Mouse (Mus musculus): ENCODE results near the gene Sik3. TPM values are rescaled to one million over a fixed set of nuclear protein-coding genes. Genes with fewer than 3 reads are reported as not detected.

Sik3 gene
- total RNA-seq, 1 experiment from 2014 or later, result 34.0 TPM

GRCm38 (mm10) chr9:46043626-46044025 lies 31.0 kb downstream of the Sik3 start:
- no peak for ATAC-seq (ENCODE audit: extremely low read depth, insufficient number of reproducible peaks, low FRiP score, poor library complexity, severe bottlenecking)

- ATAC-seq (ENCODE audit: extremely low read depth, insufficient number of reproducible peaks, low FRiP score, poor library complexity, severe bottlenecking), result no peak
These were observed 34.3 kb downstream of the Sik3 start for GRCm38 (mm10) chr9:46046724-46047517.

- ATAC-seq (ENCODE audit: extremely low read depth, insufficient number of reproducible peaks, low FRiP score, poor library complexity, severe bottlenecking), result 0 out of 2 replicates have a peak, but pooled peaks have one; percentile 39
These were observed 36.9 kb downstream of the Sik3 start for GRCm38 (mm10) chr9:46049525-46049924.

GRCm38 (mm10) chr9:46050203-46050602 lies 37.6 kb downstream of the Sik3 start:
- no peak for ATAC-seq (ENCODE audit: extremely low read depth, insufficient number of reproducible peaks, low FRiP score, poor library complexity, severe bottlenecking)

- ATAC-seq (ENCODE audit: extremely low read depth, insufficient number of reproducible peaks, low FRiP score, poor library complexity, severe bottlenecking), result no peak
These were observed 40.5 kb downstream of the Sik3 start for GRCm38 (mm10) chr9:46053014-46053666.

DNA sequence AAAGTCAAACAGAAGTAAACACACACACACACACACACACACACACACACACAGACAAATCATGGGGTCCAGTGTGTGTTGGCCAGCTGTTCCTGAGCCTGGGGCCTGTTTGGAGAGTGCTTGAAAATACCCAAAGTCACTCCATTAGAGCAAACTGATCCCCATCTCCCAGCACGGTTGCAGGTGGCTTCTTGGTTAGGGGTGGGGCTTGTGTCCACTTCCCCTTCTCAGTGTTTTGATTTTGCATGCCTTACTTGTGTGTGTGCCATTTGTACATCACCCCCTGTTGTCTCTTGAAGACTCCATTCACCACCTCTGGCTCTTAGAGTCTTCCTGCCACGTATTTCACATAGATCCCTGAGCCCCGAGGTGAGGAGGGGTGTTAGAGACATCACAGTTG lies 45.4 kb downstream of the Sik3 start:
- ATAC-seq (ENCODE audit: extremely low read depth, insufficient number of reproducible peaks, low FRiP score, poor library complexity, severe bottlenecking), result peak; percentile 34; the same call in 1 of the 2 replicates

GRCm38 (mm10) chr9:46060249-46060648 lies 47.6 kb downstream of the Sik3 start:
- no peak for ATAC-seq (ENCODE audit: extremely low read depth, insufficient number of reproducible peaks, low FRiP score, poor library complexity, severe bottlenecking)

GRCm38 (mm10) chr9:46061696-46062425 lies 49.2 kb downstream of the Sik3 start:
- ATAC-seq (ENCODE audit: extremely low read depth, insufficient number of reproducible peaks, low FRiP score, poor library complexity, severe bottlenecking), result no peak

- ATAC-seq (ENCODE audit: extremely low read depth, insufficient number of reproducible peaks, low FRiP score, poor library complexity, severe bottlenecking), result no peak
These were observed 51.7 kb downstream of the Sik3 start for GRCm38 (mm10) chr9:46064331-46064730.

GRCm38 (mm10) chr9:46066711-46067110 lies 54.1 kb downstream of the Sik3 start:
- ATAC-seq (ENCODE audit: extremely low read depth, insufficient number of reproducible peaks, low FRiP score, poor library complexity, severe bottlenecking), result no peak

GRCm38 (mm10) chr9:46067691-46068090 lies 55.1 kb downstream of the Sik3 start:
- no peak for ATAC-seq (ENCODE audit: extremely low read depth, insufficient number of reproducible peaks, low FRiP score, poor library complexity, severe bottlenecking)

GRCm38 (mm10) chr9:46069013-46069412 lies 56.4 kb downstream of the Sik3 start:
- no peak for ATAC-seq (ENCODE audit: extremely low read depth, insufficient number of reproducible peaks, low FRiP score, poor library complexity, severe bottlenecking)

DNA sequence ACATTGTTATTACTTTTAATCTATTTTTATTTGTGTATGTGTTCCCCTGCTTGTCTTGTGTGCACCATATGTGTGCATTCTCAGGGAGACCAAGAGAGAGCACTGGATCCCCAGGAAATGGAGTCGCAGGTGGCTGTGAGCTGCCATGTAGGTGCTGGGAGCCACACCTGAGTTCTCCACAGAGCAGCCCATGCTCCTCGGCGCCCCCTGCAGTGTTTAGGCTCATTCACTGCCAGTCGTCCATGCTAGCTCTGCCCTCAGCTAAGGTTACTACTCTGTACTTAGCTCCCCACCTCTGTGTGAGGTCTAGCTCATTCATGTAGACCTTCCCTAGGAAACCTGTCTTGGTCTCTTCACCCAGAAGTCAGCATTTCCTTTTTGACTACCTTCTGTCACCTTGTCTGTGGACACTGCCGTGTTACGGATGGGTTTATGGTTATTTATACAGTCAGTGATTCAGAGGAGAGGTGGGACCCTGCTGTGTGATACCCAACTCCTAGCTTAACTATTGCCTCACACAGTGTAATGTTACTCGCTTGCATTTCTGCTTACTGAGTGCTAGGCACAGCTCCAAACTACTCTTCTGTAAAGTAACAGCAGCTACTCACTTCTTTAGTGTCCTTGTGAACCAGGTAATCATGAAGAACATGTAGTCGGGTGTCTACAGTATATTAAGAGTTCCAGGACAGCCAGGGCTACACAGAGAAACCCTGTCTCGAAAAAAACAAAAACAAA lies 59.6 kb downstream of the Sik3 start:
- no peak for ATAC-seq (ENCODE audit: extremely low read depth, insufficient number of reproducible peaks, low FRiP score, poor library complexity, severe bottlenecking)

DNA sequence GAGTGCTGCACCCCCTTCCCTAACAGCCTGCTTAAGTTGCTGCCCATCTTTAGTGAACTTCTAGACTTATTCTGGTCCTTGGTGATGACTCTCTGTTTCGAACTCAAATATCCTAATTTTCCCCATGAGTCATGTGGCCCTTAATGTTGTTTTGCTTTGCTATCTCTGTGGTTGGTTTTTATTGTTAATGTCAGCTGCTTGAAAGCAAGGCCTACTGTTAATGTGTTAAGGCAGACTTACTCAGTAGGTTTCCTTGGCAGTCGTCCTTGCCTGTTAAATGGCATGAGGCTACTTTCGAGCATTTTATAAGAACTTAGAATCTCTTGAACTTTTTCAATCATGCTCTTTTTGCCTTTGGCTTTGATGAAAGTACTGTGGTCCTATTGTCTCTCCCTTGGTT lies 60.8 kb downstream of the Sik3 start:
- ATAC-seq (ENCODE audit: extremely low read depth, insufficient number of reproducible peaks, low FRiP score, poor library complexity, severe bottlenecking), result no peak

DNA sequence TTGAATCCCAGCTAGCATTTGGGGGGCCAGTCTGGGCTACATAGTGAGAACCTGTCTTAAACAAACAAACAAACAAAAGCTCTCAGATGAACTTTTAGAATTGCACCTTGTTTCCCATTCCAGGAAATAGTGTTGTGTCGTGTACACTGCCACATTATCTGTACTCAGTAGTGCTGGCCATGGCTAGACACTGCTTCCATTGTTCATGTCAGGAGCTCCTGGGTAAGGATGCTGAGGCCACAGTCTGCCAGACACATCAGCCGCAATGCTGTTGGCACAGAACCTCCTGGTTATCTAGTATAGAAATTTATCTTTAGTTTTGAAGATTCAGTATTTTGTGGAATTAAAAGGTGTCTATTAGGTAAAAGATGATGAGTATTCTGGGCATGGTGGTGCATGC lies 63.0 kb downstream of the Sik3 start:
- ATAC-seq (ENCODE audit: extremely low read depth, insufficient number of reproducible peaks, low FRiP score, poor library complexity, severe bottlenecking), result no peak

DNA sequence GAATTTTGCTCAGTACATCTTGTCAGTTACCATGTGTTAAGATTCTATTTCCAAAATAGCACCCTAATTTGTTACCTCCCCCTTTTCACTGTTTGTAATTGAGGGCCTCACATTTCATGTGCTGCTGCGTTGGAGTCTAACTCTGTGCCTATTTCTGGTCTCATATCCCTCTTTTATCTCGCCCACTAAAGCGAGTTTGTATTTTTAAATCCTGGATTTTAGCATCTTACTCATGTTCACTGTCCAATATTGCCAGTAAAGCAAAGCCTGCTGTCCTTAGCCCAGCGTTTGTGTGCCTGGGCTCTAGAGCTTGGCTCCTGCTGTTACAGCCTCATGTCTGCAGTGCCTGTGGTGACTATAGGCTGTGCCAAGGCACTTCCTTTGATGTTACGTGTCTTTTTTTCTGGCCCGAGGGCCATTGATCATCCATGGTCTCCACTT lies 69.8 kb downstream of the Sik3 start:
- no peak for ATAC-seq (ENCODE audit: extremely low read depth, insufficient number of reproducible peaks, low FRiP score, poor library complexity, severe bottlenecking)

- no peak for ATAC-seq (ENCODE audit: extremely low read depth, insufficient number of reproducible peaks, low FRiP score, poor library complexity, severe bottlenecking)
These were observed 70.9 kb downstream of the Sik3 start for GRCm38 (mm10) chr9:46083490-46083893.

DNA sequence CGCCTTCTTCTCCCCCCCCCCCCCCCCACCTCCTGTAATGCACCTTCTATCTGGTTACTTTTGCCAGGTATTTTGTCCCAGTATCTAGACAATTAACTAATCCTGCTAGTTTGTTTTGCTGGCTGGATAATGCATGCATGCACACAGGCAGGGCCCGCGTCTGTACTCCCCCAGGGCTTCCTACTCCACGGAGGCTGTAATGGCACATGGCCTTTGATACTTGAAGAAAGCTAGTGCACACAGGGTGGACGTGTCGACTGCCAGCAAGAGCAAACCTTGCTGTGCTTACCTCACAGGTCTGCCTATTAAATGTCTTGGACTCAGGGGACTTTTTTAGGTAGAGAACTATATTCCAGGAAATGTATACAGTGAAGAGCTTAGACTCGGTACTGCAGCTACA lies 73.3 kb downstream of the Sik3 start:
- no peak for ATAC-seq (ENCODE audit: extremely low read depth, insufficient number of reproducible peaks, low FRiP score, poor library complexity, severe bottlenecking)

DNA sequence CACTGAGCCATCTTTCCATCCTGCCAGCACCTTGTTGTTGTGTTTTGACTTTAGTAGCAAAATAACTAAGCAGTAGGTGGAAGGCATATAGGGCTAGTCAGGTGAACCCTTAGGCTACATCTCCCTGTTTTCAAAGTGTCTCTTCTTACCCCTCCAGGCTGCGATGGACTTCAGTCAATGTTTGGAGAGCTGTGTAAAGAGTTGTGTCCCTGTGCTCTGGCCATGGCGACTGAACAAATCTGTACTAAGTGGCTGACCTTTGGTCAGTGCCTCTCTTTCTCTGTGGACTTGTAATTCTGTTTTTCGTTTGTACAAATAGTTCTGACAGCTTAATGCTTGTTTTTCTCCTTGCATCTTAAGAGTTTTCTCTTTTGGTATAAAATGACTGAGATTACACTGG lies 74.2 kb downstream of the Sik3 start:
- ATAC-seq (ENCODE audit: extremely low read depth, insufficient number of reproducible peaks, low FRiP score, poor library complexity, severe bottlenecking), result no peak

Measured in neutrophil, adult 5-6 weeks (primary cell).